Mouse (Mus musculus) megakaryocyte progenitor cell, adult 5-6 weeks (primary cell): Measurements from ENCODE around the gene Cldn7. TPM values are rescaled to one million over a fixed set of nuclear protein-coding genes. Genes with fewer than 3 reads are reported as not detected.
"Not testable (repeated sequence)": the region's sequence is repeated elsewhere in the genome, so short reads cannot be mapped to it uniquely, and the experiment has no call there.

ENCODE experiments used
- ATAC-seq: replicated peaks from 2 replicates; pipeline ENCODE4 v1.8.0; 2016; ENCODE audit warnings: mild to moderate bottlenecking, moderate TSS enrichment, inconsistent platforms; ENCODE audit not compliant: poor library complexity
- total RNA-seq, 2 experiments: library from RNA; stranded (forward) in 1 of 2; stranded (reverse) in 1 of 2; fragments of 157-497, 149-512 nt in 1 of 2; fragments of 200-1000 nt in 1 of 2; gene quantifications; 2 replicates each; pipeline versions ENCODE4 v1.2.3 to v1.2.4; 2015 to 2017

Gene Cldn7
- total RNA-seq, 2 experiments from 2014 or later = not detected

DNA sequence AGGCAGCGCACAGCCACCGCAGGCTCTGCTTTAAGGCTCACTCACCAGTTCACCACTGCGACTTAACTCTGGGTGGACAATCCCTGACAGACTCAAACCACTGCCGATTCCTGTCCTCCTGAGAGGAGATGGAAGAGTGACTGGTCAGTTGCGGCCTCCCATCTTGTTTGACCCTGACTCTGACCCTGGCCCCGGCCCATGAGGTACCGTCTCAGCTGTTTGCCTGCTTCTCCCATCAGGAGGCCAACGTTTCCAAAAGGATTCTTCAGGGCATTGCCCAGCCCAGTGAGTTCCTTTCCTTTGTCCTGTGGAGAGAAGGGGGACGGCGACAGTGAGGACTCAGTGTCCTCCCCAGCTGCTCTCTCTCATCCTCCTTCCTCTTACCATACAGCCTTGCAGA, 46.4 kb downstream of the Cldn7 start:
- ATAC-seq = no peak

DNA sequence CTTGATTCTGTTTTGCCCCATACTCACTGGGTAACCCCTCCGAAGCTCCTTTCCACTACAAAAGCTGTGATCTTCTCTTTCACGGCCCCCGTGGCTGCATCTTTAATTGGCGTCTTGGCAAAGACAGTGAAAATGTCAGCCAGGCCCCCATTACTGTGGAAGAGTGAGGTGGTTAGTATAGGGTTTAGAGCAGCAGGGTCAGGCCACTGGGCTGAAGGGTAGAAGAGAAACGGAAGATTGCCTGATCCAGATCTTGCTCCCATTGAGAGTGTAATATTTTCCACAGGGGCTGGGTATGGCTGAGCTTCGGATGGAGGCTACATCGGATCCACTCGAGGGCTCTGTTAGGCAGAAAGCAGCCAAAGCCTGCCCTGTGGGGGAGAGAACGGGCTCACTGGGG, 48.4 kb downstream of the Cldn7 start:
- ATAC-seq = no peak

DNA sequence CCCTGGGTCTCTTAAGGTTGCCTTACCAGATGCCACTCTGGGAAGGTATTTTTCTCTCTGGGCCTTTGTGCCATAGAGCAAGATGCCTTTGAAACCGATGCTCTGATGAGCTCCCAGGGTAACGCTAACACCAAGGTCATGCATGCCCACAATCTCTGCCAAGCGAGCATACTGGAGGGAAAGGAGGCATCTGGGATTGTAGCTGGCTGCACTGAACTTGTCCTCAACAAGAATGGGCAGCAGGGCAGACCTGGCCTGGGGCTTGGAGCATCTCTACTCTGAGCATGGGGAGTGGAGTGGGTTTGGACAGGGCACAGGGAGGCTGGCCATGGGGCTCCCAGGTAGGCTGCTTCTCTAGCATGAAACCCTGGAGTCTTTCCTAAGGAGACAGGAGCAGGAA, 48.8 kb downstream of the Cldn7 start:
- no peak for ATAC-seq

DNA sequence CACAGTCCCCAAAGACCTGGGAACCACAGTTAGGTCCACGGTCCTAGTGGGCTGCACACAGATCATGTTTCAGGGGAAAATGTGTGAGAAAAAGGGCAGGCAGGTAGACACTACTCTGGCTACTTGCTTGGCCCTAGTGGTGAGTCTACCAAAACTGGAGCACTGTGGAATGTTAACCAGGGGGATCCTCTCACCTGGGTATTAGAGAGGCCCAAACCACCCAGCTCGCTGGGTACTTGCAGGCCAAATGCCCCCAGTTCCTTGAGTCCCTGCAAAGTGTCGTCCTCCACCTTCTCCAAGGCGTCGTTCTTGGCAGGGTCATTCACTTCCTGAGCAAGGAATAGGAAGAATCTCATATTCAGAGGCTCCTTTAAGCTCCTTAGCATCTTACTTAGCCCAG, 49.5 kb downstream of the Cldn7 start:
- no peak for ATAC-seq

DNA sequence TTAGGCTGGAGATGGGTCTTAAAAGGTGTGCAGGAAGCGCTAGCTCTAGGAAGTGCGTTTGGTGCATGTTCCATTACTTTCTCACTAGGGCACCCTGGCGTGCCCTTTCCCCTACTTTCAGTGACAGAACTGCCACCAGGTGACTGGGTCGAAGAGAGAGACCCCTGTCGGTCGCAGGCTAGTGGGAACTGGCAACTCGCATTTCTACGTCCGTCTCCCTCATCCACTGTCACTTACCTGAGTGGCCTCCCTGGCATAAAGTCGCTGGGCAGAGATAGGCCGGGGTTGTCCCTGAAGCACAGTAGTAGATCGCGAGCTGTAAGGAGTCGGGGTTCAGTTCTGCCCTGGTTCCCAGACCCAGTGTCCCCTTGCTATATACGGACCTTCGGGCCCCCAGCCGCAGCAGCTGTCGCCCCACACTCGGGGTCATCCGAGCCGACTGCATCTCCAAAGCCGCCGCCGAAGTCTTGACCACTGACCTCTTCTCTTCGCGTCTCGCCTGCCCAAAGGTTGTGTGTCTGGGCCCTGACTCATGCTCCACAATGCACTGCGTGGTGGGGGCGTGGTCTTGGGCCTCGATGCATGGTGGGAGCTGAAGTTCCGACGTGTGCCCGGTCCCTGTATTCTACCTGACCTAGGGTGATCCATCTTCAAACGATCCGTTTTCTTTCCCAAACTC, 50.4 kb downstream of the Cldn7 start, which contains the start of gene Acadvl:
TSS of gene Acadvl (minus strand) at position 532 of the 679 bp plus-strand sequence.
- ATAC-seq = peak; percentile 93

DNA sequence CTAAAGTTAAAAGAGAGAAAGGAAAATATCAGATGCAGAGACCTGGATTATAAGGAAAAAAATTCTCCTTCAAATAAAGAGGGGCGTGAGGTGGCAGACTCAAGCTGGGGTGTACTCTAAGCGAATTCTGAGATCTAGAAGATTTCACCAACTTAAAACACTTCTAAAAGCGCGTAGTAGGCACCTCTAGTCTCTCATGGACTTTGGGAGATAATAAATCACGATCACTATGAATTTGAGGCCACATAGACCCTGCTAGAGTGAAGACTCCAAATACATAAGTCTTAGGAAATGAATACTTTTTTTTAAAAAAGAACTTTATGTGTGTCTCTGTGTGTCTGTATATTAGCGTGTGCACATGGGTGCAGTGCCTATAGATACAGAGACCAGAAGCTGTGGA, 51.1 kb downstream of the Cldn7 start:
- no peak for ATAC-seq

DNA sequence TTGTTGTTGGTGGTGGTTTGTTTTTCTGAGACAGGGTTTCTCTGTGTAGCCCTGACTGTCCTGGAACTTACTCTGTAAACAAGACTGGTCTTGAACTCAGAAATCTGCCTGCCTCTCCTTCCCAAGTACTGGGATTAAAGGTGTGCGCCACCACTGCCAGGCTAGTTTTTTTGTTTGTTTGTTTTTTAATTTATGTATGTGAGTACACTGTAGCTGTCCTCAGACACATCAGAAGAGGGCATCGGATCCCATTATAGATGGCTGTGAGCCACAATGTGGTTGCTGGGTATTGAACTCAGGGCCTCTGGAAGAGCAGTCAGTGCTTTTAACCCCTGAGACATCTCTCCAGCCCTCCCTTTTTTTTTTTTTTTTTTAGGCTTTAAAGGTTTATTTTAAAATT, 51.6 kb downstream of the Cldn7 start:
- ATAC-seq = not testable (repeated sequence)

DNA sequence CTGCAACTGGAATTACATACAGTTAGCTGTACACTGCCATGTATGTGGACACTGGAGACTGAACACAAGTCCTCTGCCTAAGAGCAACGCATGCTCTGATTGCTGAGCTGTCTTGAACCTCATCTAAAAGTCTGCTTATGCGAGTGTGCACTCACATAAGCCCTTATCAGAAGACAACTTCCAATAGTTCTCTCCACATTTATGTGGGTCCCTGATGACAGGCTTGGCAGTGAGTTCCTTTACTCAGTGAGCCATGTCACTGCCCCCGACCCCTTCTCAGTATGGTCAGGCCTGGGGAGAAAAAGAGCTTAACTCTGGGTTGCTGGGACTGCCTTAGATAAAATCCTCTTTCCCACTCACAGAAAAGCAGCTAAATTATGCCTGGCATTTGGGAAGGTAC, 52.1 kb downstream of the Cldn7 start, which contains the start of gene Dlg4:
TSS of gene Dlg4 (plus strand) at position 274 of the 400 bp plus-strand sequence.
- ATAC-seq = no peak

DNA sequence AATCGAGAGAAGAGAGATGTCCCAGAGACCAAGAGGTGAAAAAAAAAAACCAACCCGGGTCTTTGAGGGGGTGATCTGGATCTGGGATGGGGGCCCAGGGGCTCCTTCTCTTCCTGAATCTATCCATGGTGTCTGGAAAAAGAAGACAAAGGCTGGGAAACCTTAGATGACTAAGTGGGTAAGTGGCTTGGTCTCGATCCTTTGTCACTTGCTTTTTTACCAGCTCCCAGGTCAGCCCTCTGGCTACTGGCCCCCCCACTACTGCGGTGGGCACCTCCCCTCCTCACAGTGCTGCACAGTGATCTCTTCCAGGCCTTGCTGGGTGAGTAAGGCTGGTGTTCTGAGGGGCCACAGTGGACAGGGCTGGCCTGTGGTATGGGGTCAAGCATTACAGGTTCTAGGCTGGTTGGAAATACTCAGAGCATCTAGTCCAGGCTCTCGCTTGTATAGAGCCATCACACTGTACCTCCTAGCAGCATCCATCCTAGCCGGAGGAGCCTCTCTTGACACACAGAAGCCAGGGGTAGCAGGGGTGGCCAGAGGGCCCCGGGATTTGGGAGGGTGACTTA, 52.7 kb downstream of the Cldn7 start:
- no peak for ATAC-seq

Other genes starting within 250 kb of the Cldn7 start
Only the 30 nearest of the 34 such genes appear.
- gene Chrnb1, start 168.8 kb upstream of the Cldn7 start, total RNA-seq (2015) = 0.24 and 1.6 TPM in 2 replicates
- gene Chrnb1, start 168.8 kb upstream of the Cldn7 start, total RNA-seq (2017) = 0.04 and 0.44 TPM in 2 replicates
- gene Fgf11, start 162.9 kb upstream of the Cldn7 start, total RNA-seq (2015) = 0.22 and 0.52 TPM in 2 replicates
- 0.21 and 0.41 TPM in 2 replicates for gene Fgf11, start 162.9 kb upstream of the Cldn7 start, total RNA-seq (2017)
- not detected in 2 replicates for gene Tmem102, start 159.2 kb upstream of the Cldn7 start, total RNA-seq (2015)
- gene Tmem102, start 159.2 kb upstream of the Cldn7 start, total RNA-seq (2017) = not detected in 2 replicates
- not detected in 2 replicates for gene Gm39566, start 149.5 kb upstream of the Cldn7 start, total RNA-seq (2015)
- not detected in 2 replicates for gene Gm39566, start 149.5 kb upstream of the Cldn7 start, total RNA-seq (2017)
- not detected in 2 replicates for gene Spem2, start 146.3 kb upstream of the Cldn7 start, total RNA-seq (2015)
- gene Spem2, start 146.3 kb upstream of the Cldn7 start, total RNA-seq (2017) = not detected in 2 replicates
- gene Spem1, start 142.6 kb upstream of the Cldn7 start, total RNA-seq (2015) = not detected in 2 replicates
- 0.79 TPM in 1 of 2 replicates, not detected in the other for gene Spem1, start 142.6 kb upstream of the Cldn7 start, total RNA-seq (2017)
- 8.4 and 10.8 TPM in 2 replicates for gene Nlgn2, start 127.0 kb upstream of the Cldn7 start, total RNA-seq (2015)
- gene Nlgn2, start 127.0 kb upstream of the Cldn7 start, total RNA-seq (2017) = 3.5 and 6.2 TPM in 2 replicates
- gene Tmem256, start 126.3 kb upstream of the Cldn7 start, total RNA-seq (2015) = 240 and 307 TPM in 2 replicates
- 174 and 238 TPM in 2 replicates for gene Tmem256, start 126.3 kb upstream of the Cldn7 start, total RNA-seq (2017)
- gene Plscr3, start 118.4 kb upstream of the Cldn7 start, total RNA-seq (2015) = 60.6 and 62.2 TPM in 2 replicates
- 29.1 and 32.9 TPM in 2 replicates for gene Plscr3, start 118.4 kb upstream of the Cldn7 start, total RNA-seq (2017)
- 0.32 TPM in 1 of 2 replicates, not detected in the other for gene Tnk1, start 106.0 kb upstream of the Cldn7 start, total RNA-seq (2015)
- 0.54 TPM in 1 of 2 replicates, not detected in the other for gene Tnk1, start 106.0 kb upstream of the Cldn7 start, total RNA-seq (2017)
- gene Tmem95, start 86.8 kb upstream of the Cldn7 start, total RNA-seq (2015) = not detected in 2 replicates
- not detected in 2 replicates for gene Tmem95, start 86.8 kb upstream of the Cldn7 start, total RNA-seq (2017)
- 1.1 and 2.3 TPM in 2 replicates for gene Kctd11, start 83.4 kb upstream of the Cldn7 start, total RNA-seq (2015)
- 0.88 and 1.9 TPM in 2 replicates for gene Kctd11, start 83.4 kb upstream of the Cldn7 start, total RNA-seq (2017)
- gene Acap1, start 69.2 kb upstream of the Cldn7 start, total RNA-seq (2015) = 23.6 and 24.7 TPM in 2 replicates
- 59.2 and 67.5 TPM in 2 replicates for gene Acap1, start 69.2 kb upstream of the Cldn7 start, total RNA-seq (2017)
- 1.9 and 3.0 TPM in 2 replicates for gene 2810408A11Rik, start 63.8 kb upstream of the Cldn7 start, total RNA-seq (2015)
- 1.7 and 6.6 TPM in 2 replicates for gene 2810408A11Rik, start 63.8 kb upstream of the Cldn7 start, total RNA-seq (2017)
- gene Neurl4, start 63.7 kb upstream of the Cldn7 start, total RNA-seq (2015) = 9.5 and 11.0 TPM in 2 replicates
- 20.2 and 21.6 TPM in 2 replicates for gene Neurl4, start 63.7 kb upstream of the Cldn7 start, total RNA-seq (2017)
- gene Gps2, start 50.9 kb upstream of the Cldn7 start, total RNA-seq (2015) = 106 and 114 TPM in 2 replicates
- 46.2 and 56.3 TPM in 2 replicates for gene Gps2, start 50.9 kb upstream of the Cldn7 start, total RNA-seq (2017)
- gene Eif5a, start 42.8 kb upstream of the Cldn7 start, total RNA-seq (2015) = 1,355 and 1,412 TPM in 2 replicates
- gene Eif5a, start 42.8 kb upstream of the Cldn7 start, total RNA-seq (2017) = 1,221 and 1,257 TPM in 2 replicates
- gene Ybx2, start 29.0 kb upstream of the Cldn7 start, total RNA-seq (2015) = 0.32 TPM in 1 of 2 replicates, not detected in the other
- gene Ybx2, start 29.0 kb upstream of the Cldn7 start, total RNA-seq (2017) = not detected in 2 replicates
- 0.22 TPM in 1 of 2 replicates, not detected in the other for gene Slc2a4, start 16.6 kb upstream of the Cldn7 start, total RNA-seq (2015)
- not detected in 2 replicates for gene Slc2a4, start 16.6 kb upstream of the Cldn7 start, total RNA-seq (2017)
- 131 and 135 TPM in 2 replicates for gene Ctdnep1, start 16.4 kb downstream of the Cldn7 start, total RNA-seq (2015)
- 28.7 and 33.7 TPM in 2 replicates for gene Ctdnep1, start 16.4 kb downstream of the Cldn7 start, total RNA-seq (2017)
- 110 and 129 TPM in 2 replicates for gene Elp5, start 17.7 kb downstream of the Cldn7 start, total RNA-seq (2015)
- 57.5 and 66.1 TPM in 2 replicates for gene Elp5, start 17.7 kb downstream of the Cldn7 start, total RNA-seq (2017)
- gene Gabarap, start 26.4 kb downstream of the Cldn7 start, total RNA-seq (2015) = 387 and 444 TPM in 2 replicates
- gene Gabarap, start 26.4 kb downstream of the Cldn7 start, total RNA-seq (2017) = 242 and 274 TPM in 2 replicates
- 34.5 and 37.9 TPM in 2 replicates for gene Phf23, start 31.0 kb downstream of the Cldn7 start, total RNA-seq (2015)
- gene Phf23, start 31.0 kb downstream of the Cldn7 start, total RNA-seq (2017) = 31.7 and 40.0 TPM in 2 replicates
- gene Dvl2, start 35.8 kb downstream of the Cldn7 start, total RNA-seq (2015) = 9.5 and 9.8 TPM in 2 replicates
- gene Dvl2, start 35.8 kb downstream of the Cldn7 start, total RNA-seq (2017) = 9.5 and 14.7 TPM in 2 replicates
- gene Acadvl, start 50.6 kb downstream of the Cldn7 start, total RNA-seq (2015) = 28.7 and 45.7 TPM in 2 replicates
- 43.6 and 49.1 TPM in 2 replicates for gene Acadvl, start 50.6 kb downstream of the Cldn7 start, total RNA-seq (2017)
- 5.8 and 6.7 TPM in 2 replicates for gene Dlg4, start 52.2 kb downstream of the Cldn7 start, total RNA-seq (2015)
- gene Dlg4, start 52.2 kb downstream of the Cldn7 start, total RNA-seq (2017) = 3.8 and 4.1 TPM in 2 replicates
- gene Asgr1, start 89.3 kb downstream of the Cldn7 start, total RNA-seq (2015) = not detected in 2 replicates
- not detected in 2 replicates for gene Asgr1, start 89.3 kb downstream of the Cldn7 start, total RNA-seq (2017)
- gene Asgr2, start 127.9 kb downstream of the Cldn7 start, total RNA-seq (2015) = not detected in 2 replicates
- gene Asgr2, start 127.9 kb downstream of the Cldn7 start, total RNA-seq (2017) = 0.62 TPM in 1 of 2 replicates, not detected in the other
- 25.7 and 30.7 TPM in 2 replicates for gene Mgl2, start 165.6 kb downstream of the Cldn7 start, total RNA-seq (2015)
- gene Mgl2, start 165.6 kb downstream of the Cldn7 start, total RNA-seq (2017) = 29.3 and 36.6 TPM in 2 replicates
- gene Clec10a, start 191.4 kb downstream of the Cldn7 start, total RNA-seq (2015) = 4.4 and 6.0 TPM in 2 replicates
- 7.4 and 7.5 TPM in 2 replicates for gene Clec10a, start 191.4 kb downstream of the Cldn7 start, total RNA-seq (2017)